Mouse (Mus musculus) adrenal gland, postnatal 25 days (tissue): ENCODE results near the gene Ifi27l2b. TPM values are rescaled to one million over a fixed set of nuclear protein-coding genes. Genes with fewer than 3 reads are reported as not detected.
"Not testable (repeated sequence)": the region's sequence is repeated elsewhere in the genome, so short reads cannot be mapped to it uniquely, and the experiment has no call there.

Experiments used
- DNase-seq: peaks from one replicate; pipeline ENCODE4 v3.0.0; 2021; ENCODE audit warnings: mixed read lengths
- long read RNA-seq: library from polyadenylated mRNA; stranded (forward); transcript quantifications from one replicate; pipeline ENCODE4 v2.0.0, GENCODE M21; 2021
- total RNA-seq: library from RNA; stranded (reverse); gene quantifications from 2 replicates; pipeline ENCODE4 v1.2.3, GENCODE M21; 2021

Ifi27l2b gene
- not detected in 2 replicates for total RNA-seq
- long read RNA-seq: 0 reads

DNA sequence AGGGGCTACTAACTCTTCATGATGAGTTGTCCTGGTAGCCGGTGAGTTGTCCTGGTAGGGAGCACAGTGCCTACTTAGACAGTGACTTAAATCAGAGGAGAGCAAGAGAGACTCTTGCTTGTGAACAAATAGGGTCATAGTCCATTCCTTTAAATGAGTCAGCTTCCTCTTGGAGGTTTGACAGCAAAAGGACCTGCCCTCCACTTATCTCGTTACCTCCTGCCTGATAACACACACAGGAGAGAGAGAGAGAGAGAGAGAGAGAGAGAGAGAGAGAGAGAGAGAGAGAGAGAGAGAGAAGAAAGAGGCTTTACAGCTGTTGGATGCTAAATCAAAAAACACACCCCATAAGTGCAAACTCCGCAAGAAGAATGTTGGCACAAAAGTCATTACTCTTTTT lies at the start of gene Ifi27l2b:
Gene Ifi27l2b, minus strand, starts transcription at position 84 of the 400 bp plus-strand sequence.
- no peak for DNase-seq

DNA sequence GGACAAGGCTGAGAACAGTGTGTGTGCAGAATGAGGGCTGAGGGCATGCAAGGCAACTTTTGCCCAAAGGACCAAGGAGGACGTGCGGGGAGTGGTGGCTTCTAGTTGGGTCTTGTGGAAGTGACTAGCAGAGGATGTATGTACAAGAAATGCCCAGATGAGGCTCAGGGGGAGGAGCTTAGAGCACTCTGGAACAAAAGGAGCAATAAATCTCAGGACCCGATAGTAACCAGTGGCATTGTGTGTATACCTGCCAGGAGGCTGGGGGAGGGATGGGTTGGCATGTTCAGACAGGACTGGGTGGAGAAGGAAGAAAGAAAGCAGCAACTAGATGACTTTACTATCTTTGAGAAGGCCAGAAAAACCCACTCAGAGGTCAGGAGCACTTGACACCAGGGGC lies 47.4 kb upstream of the Ifi27l2b start:
- no peak for DNase-seq

GRCm38 (mm10) chr12:103503300-103503699 lies 46.3 kb upstream of the Ifi27l2b start:
- no peak for DNase-seq

GRCm38 (mm10) chr12:103499261-103499660 lies 42.2 kb upstream of the Ifi27l2b start:
- DNase-seq: no peak

DNA sequence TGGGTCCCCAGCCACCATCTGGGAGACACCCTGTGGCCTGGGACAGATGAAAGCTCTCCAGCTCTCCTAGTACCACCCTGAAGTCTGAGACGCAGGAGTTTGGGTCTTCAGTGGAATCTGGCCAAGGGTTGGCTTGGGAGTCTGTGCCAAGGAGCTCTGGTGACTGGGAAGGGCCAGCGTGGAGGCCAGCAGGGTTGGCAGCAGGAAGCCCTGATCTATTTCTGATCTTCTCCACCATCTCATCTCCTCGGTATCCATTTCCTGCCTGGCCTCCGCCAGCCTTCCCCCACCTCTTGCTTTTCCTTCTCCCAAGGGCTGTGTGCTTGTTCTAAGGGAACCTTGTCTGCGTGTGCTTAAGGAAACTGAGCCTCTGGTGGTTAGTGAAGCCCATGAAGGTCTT lies 41.7 kb upstream of the Ifi27l2b start:
- DNase-seq: no peak

GRCm38 (mm10) chr12:103494486-103494885 lies 37.5 kb upstream of the Ifi27l2b start:
- DNase-seq: peak; percentile 65

- peak; percentile 37 for DNase-seq
Observed at GRCm38 (mm10) chr12:103492767-103493166, 35.7 kb upstream of the Ifi27l2b start.

- DNase-seq: no peak
Observed at GRCm38 (mm10) chr12:103491091-103491730, 34.2 kb upstream of the Ifi27l2b start.

DNA sequence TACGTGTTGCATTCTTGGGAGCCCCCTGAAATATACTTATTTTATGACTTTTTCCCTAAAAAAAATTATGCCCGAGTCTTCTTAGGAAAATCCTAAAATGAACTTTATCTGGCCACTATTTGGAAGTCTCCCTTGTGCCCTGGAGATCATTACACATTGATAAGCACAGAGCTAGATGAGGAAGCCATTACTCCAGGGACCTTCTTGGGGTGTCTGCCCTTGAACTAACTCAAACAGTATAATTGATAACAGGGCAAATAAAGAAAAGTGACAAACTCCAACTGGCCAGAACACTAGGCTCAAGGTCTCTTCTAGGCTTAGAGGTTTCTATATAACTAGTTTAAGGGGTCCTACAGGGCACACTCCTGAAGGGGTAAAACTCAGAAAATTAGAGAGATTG lies 30.7 kb upstream of the Ifi27l2b start:
- no peak for DNase-seq

GRCm38 (mm10) chr12:103487276-103487675 lies 30.3 kb upstream of the Ifi27l2b start:
- DNase-seq: no peak

GRCm38 (mm10) chr12:103486726-103487125 lies 29.7 kb upstream of the Ifi27l2b start:
- no peak for DNase-seq

- DNase-seq: not testable (repeated sequence)
Observed at GRCm38 (mm10) chr12:103484200-103484972, 27.4 kb upstream of the Ifi27l2b start.

- no peak for DNase-seq
Observed at GRCm38 (mm10) chr12:103482781-103483180, 25.8 kb upstream of the Ifi27l2b start.

DNA sequence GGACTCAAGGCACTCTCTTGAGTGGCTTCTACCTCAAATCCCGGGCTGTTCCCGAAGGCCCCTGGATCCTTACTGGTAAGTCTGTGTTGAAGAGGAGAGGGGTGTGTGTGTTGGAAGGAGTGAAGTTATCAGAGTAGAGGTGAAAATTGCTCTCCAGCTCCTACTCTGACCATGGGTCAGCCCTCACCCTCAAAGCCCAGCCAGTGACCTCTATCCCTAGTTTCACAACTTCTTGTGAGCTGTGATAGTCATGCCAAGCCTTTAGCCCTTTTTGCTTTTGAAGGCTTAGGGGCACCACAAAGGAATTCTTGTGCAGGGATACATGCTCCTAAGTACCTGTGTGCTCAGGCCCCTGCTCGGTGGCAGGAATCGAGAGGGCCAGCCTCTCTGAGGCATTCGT lies 24.6 kb upstream of the Ifi27l2b start:
- DNase-seq: no peak

- no peak for DNase-seq
Observed at GRCm38 (mm10) chr12:103477461-103478015, 20.5 kb upstream of the Ifi27l2b start.

GRCm38 (mm10) chr12:103476779-103477389 lies 19.9 kb upstream of the Ifi27l2b start:
- DNase-seq: no peak

DNA sequence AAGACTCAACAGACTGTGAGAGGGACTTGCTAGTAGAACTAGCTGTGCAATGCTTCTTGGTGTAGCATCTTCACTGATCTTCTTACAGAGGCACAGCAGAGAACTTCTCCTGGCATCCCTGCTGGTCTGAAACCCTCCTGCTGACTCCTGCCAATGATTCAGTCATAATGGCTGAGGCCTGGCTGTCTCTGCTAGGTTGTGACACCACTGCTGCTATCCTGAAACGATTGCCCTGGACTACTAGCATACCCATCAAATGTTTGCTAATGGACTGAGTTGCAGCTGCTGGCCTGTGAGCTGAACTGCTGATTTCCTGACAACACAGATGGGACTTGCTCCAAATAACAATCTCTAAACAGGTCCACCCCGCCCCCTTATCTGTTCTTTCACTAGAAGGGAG lies 17.5 kb upstream of the Ifi27l2b start:
- DNase-seq: no peak

GRCm38 (mm10) chr12:103456727-103457126 lies 296 bp downstream of the Ifi27l2b start:
- DNase-seq: not testable (repeated sequence)

GRCm38 (mm10) chr12:103453361-103453760 lies 3.7 kb downstream of the Ifi27l2b start:
- DNase-seq: no peak

- no peak for DNase-seq
Observed at GRCm38 (mm10) chr12:103445060-103445459, 12.0 kb downstream of the Ifi27l2b start.

- DNase-seq: not testable (repeated sequence)
Observed at GRCm38 (mm10) chr12:103444261-103444660, 12.8 kb downstream of the Ifi27l2b start.

DNA sequence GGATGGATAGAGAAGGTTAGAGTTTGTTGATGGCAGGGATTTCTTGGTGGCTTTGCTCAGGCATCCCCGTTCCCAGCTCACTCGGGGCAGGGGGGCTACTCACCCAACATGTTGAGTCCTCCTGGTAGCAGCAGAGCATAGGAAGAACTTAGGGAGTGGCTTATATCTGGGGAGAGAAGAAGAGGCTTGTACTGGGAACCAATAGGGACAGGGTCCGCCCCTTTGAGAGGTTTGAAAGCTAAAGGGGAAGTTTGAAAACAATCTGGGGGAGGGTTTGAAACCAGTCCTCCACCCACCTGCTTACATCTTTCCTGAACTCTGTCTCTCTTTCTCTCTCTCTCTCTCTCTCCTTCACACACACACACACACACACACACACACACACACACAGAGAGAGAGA lies 13.5 kb downstream of the Ifi27l2b start, which contains the start of gene Ifi27l2a:
Gene Ifi27l2a, minus strand, starts transcription at position 157 of the 400 bp plus-strand sequence.
- DNase-seq: no peak

- no peak for DNase-seq
Observed at GRCm38 (mm10) chr12:103437601-103438000, 19.4 kb downstream of the Ifi27l2b start.
